Mouse (Mus musculus) MEL (cell line): ENCODE measurements around the gene Pvr.

Experiments used
- CTCF ChIP-seq, 3 experiments: IDR thresholded peaks in 2 of 3; conservative IDR thresholded peaks in 1 of 3; 2 replicates each; pipeline ENCODE4 v1.5.1; 2011 to 2012; ENCODE audit warnings: low read length in 3 of 3, low read depth in 2 of 3, mild to moderate bottlenecking in 2 of 3, improper control_type of control experiment in 1 of 3, inconsistent platforms in 1 of 3, mixed read lengths in 1 of 3, moderate library complexity in 1 of 3; ENCODE audit not compliant: control insufficient read depth in 1 of 3, insufficient read depth in 1 of 3, poor library complexity in 1 of 3, severe bottlenecking in 1 of 3
- ELF1 ChIP-seq: IDR thresholded peaks from 2 replicates; pipeline ENCODE4 v1.6.1; 2014; ENCODE audit warnings: low read depth, mild to moderate bottlenecking, inconsistent platforms, low read length, improper control_type of control experiment, moderate library complexity
- EP300 ChIP-seq, 2 experiments: IDR thresholded peaks; 2 replicates each; pipeline ENCODE4 v1.6.1; 2011; ENCODE audit warnings: improper control_type of control experiment in 2 of 2, low read length in 2 of 2, low read depth in 1 of 2, mild to moderate bottlenecking in 1 of 2
- JUND ChIP-seq: IDR thresholded peaks from 2 replicates; pipeline ENCODE4 v1.6.1; 2011; ENCODE audit warnings: low read depth, mild to moderate bottlenecking, improper control_type of control experiment, low read length
- MAFK ChIP-seq: IDR thresholded peaks from 2 replicates; pipeline ENCODE4 v1.6.1; 2011; ENCODE audit warnings: low read depth, mild to moderate bottlenecking, low read length, improper control_type of control experiment, borderline replicate concordance
- MAX ChIP-seq: IDR thresholded peaks from 2 replicates; pipeline ENCODE4 v1.6.1; 2011; ENCODE audit warnings: low read length, improper control_type of control experiment

- no peak for TF ChIP-seq ELF1
- no peak for TF ChIP-seq EP300 (IDR thresholded peaks at IDR 0.05; ENCODE audit: low read depth in 1 of 2, low read length in 2 of 2)
- TF ChIP-seq CTCF (IDR thresholded peaks at IDR 0.05 in 2 of 3, conservative IDR thresholded peaks at IDR 0.05 in 1 of 3; ENCODE audit: control insufficient read depth in 1 of 3, insufficient read depth in 1 of 3, low read depth in 2 of 3, low read length in 3 of 3, poor library complexity in 1 of 3, severe bottlenecking in 1 of 3) = no peak
- TF ChIP-seq JUND = no peak
- no peak for TF ChIP-seq MAFK
- TF ChIP-seq MAX = no peak
Observed at GRCm38 (mm10) chr7:19867751-19868399, 53.1 kb downstream of the Pvr start.
